8 mouse cellular contexts compared by ENCODE assay signal in genomic region chr13:74462699-74463385, GRCm38 (mm10). TPM values are rescaled to one million over a fixed set of nuclear protein-coding genes. Genes with fewer than 3 reads are reported as not detected.
A peak's percentile ranks its signal among the peaks of the same experiment; 100 is the strongest.
DNase-seq lines count a peak whose midpoint lies in the region; ATAC-seq and TF ChIP-seq lines count a peak whose summit lies in the region.

No protein-coding gene starts in this region.

- H3K36me3 ChIP-seq in ES-Bruce4 (ENCODE audit: control insufficient read depth, insufficient read depth, low read length, poor library complexity, severe bottlenecking): no peaks in the 10 kb centered on the region
- no peaks in the 10 kb centered on the region for H3K36me3 ChIP-seq in forebrain, embryonic 13.5 days (ENCODE audit: poor library complexity, severe bottlenecking)
- no peaks in the 10 kb centered on the region for H3K36me3 ChIP-seq in liver, postnatal 0 days (replicated peaks; ENCODE audit: insufficient read depth, low read length)
- H3K36me3 ChIP-seq in neural tube, embryonic 14.5 days (ENCODE audit: control insufficient read depth, insufficient read depth, low read length): no peaks in the 10 kb centered on the region

- intact Hi-C loops in heart, postnatal 10 days (cut with DNase I): loop anchor here (5.0 kb wide), 1 partner anchor 111 kb away; the partner anchor contains the start of genes Ccdc127 and Sdha

- H3K4me3 ChIP-seq in ES-Bruce4 (ENCODE audit: low read depth, low read length): peak overlapping the region; percentile 86
- peak overlapping the region; percentile 60 for H3K4me3 ChIP-seq in forebrain, embryonic 13.5 days
- H3K4me3 ChIP-seq in liver, postnatal 0 days (ENCODE audit: low read depth, low read length): peak overlapping the region; percentile 64
- H3K4me3 ChIP-seq in neural tube, embryonic 14.5 days (ENCODE audit: low read depth, low read length): peak overlapping the region; percentile 51

- WGBS in forebrain, embryonic 13.5 days: under 1% methylated on average over 23 of the region's 23 CpGs
- under 1% methylated on average over 23 of the region's 23 CpGs for WGBS in large intestine, adult 2 months
- WGBS in liver, postnatal 0 days (ENCODE audit: insufficient replicate concordance): under 1% methylated on average over 23 of the region's 23 CpGs
- under 1% methylated on average over 23 of the region's 23 CpGs for WGBS in neural tube, embryonic 14.5 days

- no peak for TF ChIP-seq CTCF in ES-Bruce4 (IDR thresholded peaks at IDR 0.05; ENCODE audit: low read depth, low read length)
- no peak for TF ChIP-seq CTCF in liver, postnatal 0 days (IDR thresholded peaks at IDR 0.05; ENCODE audit: low read depth)

- TF ChIP-seq EP300 in ES-Bruce4 (IDR thresholded peaks at IDR 0.05; ENCODE audit: insufficient read depth, low read depth, low read length): no peak
- no peak for TF ChIP-seq EP300 in liver, postnatal 0 days (IDR thresholded peaks at IDR 0.05; ENCODE audit: low read depth)

- H3K27me3 ChIP-seq in ES-Bruce4 (ENCODE audit: control insufficient read depth, insufficient read depth, low read length, poor library complexity, severe bottlenecking): no peaks in the 10 kb centered on the region
- no peaks in the 10 kb centered on the region for H3K27me3 ChIP-seq in forebrain, embryonic 13.5 days
- no peaks in the 10 kb centered on the region for H3K27me3 ChIP-seq in liver, postnatal 0 days (ENCODE audit: insufficient read depth, low read length)
- no peaks in the 10 kb centered on the region for H3K27me3 ChIP-seq in neural tube, embryonic 14.5 days (ENCODE audit: control insufficient read depth, insufficient read depth, low read length)

- ATAC-seq in cerebellum, adult (ENCODE audit: insufficient number of reproducible peaks, low FRiP score, low TSS enrichment): peak; percentile 100
- ATAC-seq in forebrain, embryonic 13.5 days: peak; percentile 99
- peak; percentile 97 for ATAC-seq in liver, postnatal 0 days
- peak; percentile 100 for ATAC-seq in neural tube, embryonic 14.5 days (ENCODE audit: low read depth)

- TF ChIP-seq POLR2A in ES-Bruce4 (IDR thresholded peaks at IDR 0.05; ENCODE audit: insufficient read depth, low read length): peak; percentile 76

- H3K4me1 ChIP-seq in ES-Bruce4 (ENCODE audit: control insufficient read depth, insufficient read depth, low read length): no peaks in the 10 kb centered on the region
- H3K4me1 ChIP-seq in forebrain, embryonic 13.5 days: 0 out of 2 replicates have a peak, but pooled peaks cover 4% of the 10 kb centered on the region
- peaks cover 2% of the 10 kb centered on the region; the same call in 1 of the 2 replicates for H3K4me1 ChIP-seq in liver, postnatal 0 days (ENCODE audit: insufficient read depth)
- H3K4me1 ChIP-seq in neural tube, embryonic 14.5 days (ENCODE audit: control insufficient read depth, insufficient read depth, low read length): no peaks in the 10 kb centered on the region

- H3K9ac ChIP-seq in ES-Bruce4 (ENCODE audit: low read depth, poor library complexity, severe bottlenecking): peak overlapping the region; percentile 43
- peak overlapping the region; percentile 73 for H3K9ac ChIP-seq in forebrain, embryonic 13.5 days
- H3K9ac ChIP-seq in liver, postnatal 0 days (replicated peaks): peak overlapping the region; percentile 70
- H3K9ac ChIP-seq in neural tube, embryonic 14.5 days (replicated peaks; ENCODE audit: low read depth, low read length): peak overlapping the region; percentile 59

- DNase-seq in heart, postnatal 10 days: peak; percentile 90 to 91
- DNase-seq in large intestine, adult 2 months (ENCODE audit: low read depth, low spot score): peak; percentile 64
- peak; percentile 85 for DNase-seq in liver, postnatal 0 days
- peak; percentile 83 for DNase-seq in testis, postnatal 10 days (ENCODE audit: low spot score)

- no peaks in the 10 kb centered on the region for H3K9me3 ChIP-seq in ES-Bruce4 (replicated peaks; ENCODE audit: control insufficient read depth, insufficient read depth, low read length, poor library complexity, severe bottlenecking)
- H3K9me3 ChIP-seq in forebrain, embryonic 13.5 days (replicated peaks): no peaks in the 10 kb centered on the region
- H3K9me3 ChIP-seq in liver, postnatal 0 days (ENCODE audit: low read length): no peaks in the 10 kb centered on the region
- no peaks in the 10 kb centered on the region for H3K9me3 ChIP-seq in neural tube, embryonic 14.5 days (ENCODE audit: control insufficient read depth, low read length)

- peak overlapping the region; percentile 86 for H3K4me2 ChIP-seq in forebrain, embryonic 13.5 days
- H3K4me2 ChIP-seq in liver, postnatal 0 days (ENCODE audit: low read depth, low read length): peak overlapping the region; percentile 85
- peak overlapping the region; percentile 60 for H3K4me2 ChIP-seq in neural tube, embryonic 14.5 days (ENCODE audit: low read depth, low read length)

- H3K27ac ChIP-seq in ES-Bruce4 (ENCODE audit: insufficient read depth, low read length): peak overlapping the region; percentile 93
- H3K27ac ChIP-seq in forebrain, embryonic 13.5 days: peak overlapping the region; percentile 85
- peak overlapping the region; percentile 96 for H3K27ac ChIP-seq in liver, postnatal 0 days (ENCODE audit: low read depth)
- peak overlapping the region; percentile 79 for H3K27ac ChIP-seq in neural tube, embryonic 14.5 days (ENCODE audit: low read depth, low read length)

RNA-seq across cellular contexts. Expression of gene Zfp825, which starts 30.9 kb away (rescaled TPM):
- 18.7 and 24.5 TPM in 2 replicates for polyA plus RNA-seq in ES-Bruce4 (2011; ENCODE audit: insufficient read depth, insufficient read length, low read depth, missing spikeins)
- polyA plus RNA-seq in forebrain, embryonic 13.5 days (2015; fragmentation: Nextera tagmentation; extraction: Ambion mirVana): 18.6 and 19.9 TPM in 2 replicates
- 1 to 10 TPM; 6.4 to 6.5 TPM for total RNA-seq in heart, postnatal 10 days (2021)
- polyA plus RNA-seq in large intestine, adult 2 months (2012; rRNA removed): 1.6 and 1.9 TPM in 2 replicates
- polyA plus RNA-seq in liver, postnatal 0 days (2015; fragmentation: Nextera tagmentation; extraction: Ambion mirVana): 7.7 and 8.0 TPM in 2 replicates
- polyA plus RNA-seq in neural tube, embryonic 14.5 days (2014; fragmentation: Nextera tagmentation; extraction: Ambion mirVana): 14.8 and 16.8 TPM in 2 replicates

Comparison
In these comparisons a context has a peak if more than half of its experiments do, and no peak if none do; other contexts are left out.
1. Peak in every context shown above with its lines: DNase-seq, ATAC-seq, H3K4me3 ChIP-seq and H3K27ac ChIP-seq.